ENCODE assay signal across 32 mouse cellular contexts in genomic region chr17:30460727-30461349, GRCm38 (mm10).
DNase-seq lines count a peak whose midpoint lies in the region; ATAC-seq and TF ChIP-seq lines count a peak whose summit lies in the region.
"Had no signal": no experiment of that assay in that cellular context is flagged by ENCODE, and none has a peak within 500 bp of the region (broad histone marks: within the 10 kb centered on the region; RNA-seq: fewer than 3 reads in every experiment).

No protein-coding gene starts in this region.

- H3K27me3 ChIP-seq in forebrain, postnatal 0 days (ENCODE audit: insufficient read depth, low read length), result no peaks in the 10 kb centered on the region
- no peaks in the 10 kb centered on the region for H3K27me3 ChIP-seq in forebrain, embryonic 14.5 days (replicated peaks; ENCODE audit: control insufficient read depth, insufficient read depth, low read length)
- H3K27me3 ChIP-seq in midbrain, postnatal 0 days (ENCODE audit: insufficient read depth, low read length), result no peaks in the 10 kb centered on the region
- H3K27me3 ChIP-seq: heart, embryonic 13.5 days; intestine, embryonic 15.5 days; limb, embryonic 15.5 days; liver, embryonic 13.5 days; neural tube, embryonic 12.5 days; Patski had no signal

- DNase-seq in forebrain, postnatal 0 days, result no peak
- DNase-seq in forebrain, embryonic 14.5 days (ENCODE audit: low spot score), result no peak
- DNase-seq in layer of hippocampus, adult 2 months (ENCODE audit: low spot score in 2 of 2), result no peak
- no peak for DNase-seq in layer of hippocampus, adult 8-10 months (ENCODE audit: low spot score in 2 of 2)
- peak; percentile 6 for DNase-seq in MN1 (ENCODE audit: low spot score)
- DNase-seq in midbrain, postnatal 0 days (ENCODE audit: low spot score), result peak; percentile 48
- DNase-seq in gastrocnemius, adult 18-20 months (ENCODE audit: low spot score), result no peak
- DNase-seq: adrenal gland, postnatal 25 days; cerebellum, adult 18-20 months; cerebellum, postnatal 14 days; gastrocnemius, postnatal 10 days; heart, postnatal 10 days; kidney, adult 8-10 months; kidney, postnatal 4 days; layer of hippocampus, adult 9-11 months; liver, embryonic 13.5 days; lung, adult 18-20 months; retina, postnatal 1 day; right cerebral cortex, postnatal 14 days; thymus, postnatal 4 days had no signal

- H3K4me3 ChIP-seq in forebrain, postnatal 0 days (ENCODE audit: low read depth, low read length), result no peak overlapping the region
- H3K4me3 ChIP-seq in forebrain, embryonic 14.5 days (ENCODE audit: low read depth, low read length), result no peak overlapping the region
- no peak overlapping the region for H3K4me3 ChIP-seq in layer of hippocampus, adult 2 months
- no peak overlapping the region for H3K4me3 ChIP-seq in midbrain, postnatal 0 days (ENCODE audit: low read depth, low read length)
- H3K4me3 ChIP-seq: erythroblast, embryonic 14.5 days; forebrain, embryonic 12.5 days; heart, embryonic 13.5 days; intestine, embryonic 15.5 days; limb, embryonic 10.5 days; limb, embryonic 15.5 days; liver, embryonic 13.5 days; neural tube, embryonic 12.5 days had no signal

- WGBS in forebrain, postnatal 0 days, result 83% methylated on average over 2 of the region's 2 CpGs
- WGBS in forebrain, embryonic 14.5 days, result 90% methylated on average over 2 of the region's 2 CpGs
- 84% methylated on average over 2 of the region's 2 CpGs for WGBS in midbrain, postnatal 0 days

- no peak overlapping the region for H3K4me2 ChIP-seq in forebrain, postnatal 0 days (ENCODE audit: low read depth)
- H3K4me2 ChIP-seq in forebrain, embryonic 14.5 days (ENCODE audit: low read length), result no peak overlapping the region
- no peak overlapping the region for H3K4me2 ChIP-seq in midbrain, postnatal 0 days (ENCODE audit: low read depth, low read length, poor library complexity, severe bottlenecking)
- H3K4me2 ChIP-seq: forebrain, embryonic 12.5 days; heart, embryonic 13.5 days; intestine, embryonic 15.5 days; limb, embryonic 15.5 days; liver, embryonic 13.5 days; neural tube, embryonic 12.5 days had no signal

- no peak overlapping the region for H3K9ac ChIP-seq in forebrain, postnatal 0 days
- H3K9ac ChIP-seq in forebrain, embryonic 14.5 days (ENCODE audit: low read length), result no peak overlapping the region
- H3K9ac ChIP-seq in midbrain, postnatal 0 days (replicated peaks; ENCODE audit: low read length, poor library complexity, severe bottlenecking), result no peak overlapping the region
- H3K9ac ChIP-seq: forebrain, embryonic 12.5 days; heart, embryonic 13.5 days; intestine, embryonic 15.5 days; limb, embryonic 15.5 days; liver, embryonic 13.5 days; neural tube, embryonic 12.5 days had no signal

- no peak overlapping the region for H3K27ac ChIP-seq in forebrain, postnatal 0 days (ENCODE audit: low read depth, low read length)
- H3K27ac ChIP-seq in forebrain, embryonic 14.5 days (ENCODE audit: low read depth, low read length), result no peak overlapping the region
- H3K27ac ChIP-seq in layer of hippocampus, adult 2 months, result peak overlapping the region; percentile 39; the same call in 1 of the 2 replicates
- H3K27ac ChIP-seq in midbrain, postnatal 0 days (ENCODE audit: low read depth, low read length), result no peak overlapping the region
- H3K27ac ChIP-seq: forebrain, embryonic 12.5 days; heart, embryonic 13.5 days; intestine, embryonic 15.5 days; kidney, postnatal 0 days; limb, embryonic 10.5 days; limb, embryonic 15.5 days; liver, embryonic 13.5 days; macrophage; neural tube, embryonic 12.5 days had no signal

- TF ChIP-seq CTCF in forebrain, postnatal 0 days (IDR thresholded peaks at IDR 0.05; ENCODE audit: low read depth), result no peak
- no peak for TF ChIP-seq CTCF in layer of hippocampus, adult 2 months (conservative IDR thresholded peaks at IDR 0.05)
- no peak for TF ChIP-seq CTCF in midbrain, postnatal 0 days (IDR thresholded peaks at IDR 0.05)

- H3K4me1 ChIP-seq in forebrain, postnatal 0 days (ENCODE audit: insufficient read depth), result peaks cover 29% of the 10 kb centered on the region
- H3K4me1 ChIP-seq in forebrain, embryonic 14.5 days (ENCODE audit: control insufficient read depth, insufficient read depth, low read length), result peaks cover 39% of the 10 kb centered on the region
- H3K4me1 ChIP-seq in midbrain, postnatal 0 days (ENCODE audit: insufficient read depth, low read length), result 0 out of 2 replicates have a peak, but pooled peaks cover 2% of the 10 kb centered on the region
- H3K4me1 ChIP-seq: liver, embryonic 13.5 days had no signal

- no peaks in the 10 kb centered on the region for H3K9me3 ChIP-seq in forebrain, postnatal 0 days (ENCODE audit: low read length)
- H3K9me3 ChIP-seq in forebrain, embryonic 14.5 days (replicated peaks; ENCODE audit: control insufficient read depth, low read length), result no peaks in the 10 kb centered on the region
- H3K9me3 ChIP-seq in midbrain, postnatal 0 days (ENCODE audit: low read length), result no peaks in the 10 kb centered on the region
- H3K9me3 ChIP-seq: forebrain, embryonic 12.5 days; G1E; heart, embryonic 13.5 days; intestine, embryonic 15.5 days; limb, embryonic 10.5 days; limb, embryonic 15.5 days; liver, embryonic 13.5 days; neural tube, embryonic 12.5 days had no signal

- ATAC-seq in forebrain, postnatal 0 days, result 0 out of 2 replicates have a peak, but pooled peaks have one; percentile 25
- no peak for ATAC-seq in forebrain, embryonic 14.5 days
- no peak for ATAC-seq in midbrain, postnatal 0 days (ENCODE audit: low FRiP score)
- ATAC-seq: intestine, embryonic 15.5 days; lung, postnatal 0 days; Patski had no signal

- no peaks in the 10 kb centered on the region for H3K36me3 ChIP-seq in forebrain, postnatal 0 days (ENCODE audit: insufficient read depth)
- H3K36me3 ChIP-seq in forebrain, embryonic 14.5 days (ENCODE audit: control insufficient read depth, insufficient read depth, low read length), result no peaks in the 10 kb centered on the region
- H3K36me3 ChIP-seq in midbrain, postnatal 0 days (ENCODE audit: insufficient read depth, low read length), result no peaks in the 10 kb centered on the region
- H3K36me3 ChIP-seq: forebrain, embryonic 12.5 days; heart, embryonic 13.5 days; intestine, embryonic 15.5 days; limb, embryonic 10.5 days; limb, embryonic 15.5 days; liver, embryonic 13.5 days; neural tube, embryonic 12.5 days had no signal

Comparison
In these comparisons a context has a peak if more than half of its experiments do, and no peak if none do; other contexts are left out.
1. DNase-seq: peak in MN1 (single experiment) and midbrain, postnatal 0 days (single experiment); none in forebrain, postnatal 0 days (single experiment), forebrain, embryonic 14.5 days (single experiment), layer of hippocampus, adult 2 months (0 of 2), layer of hippocampus, adult 8-10 months (0 of 2) and gastrocnemius, adult 18-20 months (single experiment).